Comparison of ENCODE assay signal across 8 mouse cellular contexts in genomic region chr4:148060120-148061085, GRCm38 (mm10). TPM values are rescaled to one million over a fixed set of nuclear protein-coding genes. Genes with fewer than 3 reads are reported as not detected.
DNase-seq lines count a peak whose midpoint lies in the region; ATAC-seq and TF ChIP-seq lines count a peak whose summit lies in the region.

No protein-coding gene starts in this region.

- no peak overlapping the region for H3K4me3 ChIP-seq in hindbrain, embryonic 11.5 days (ENCODE audit: low read depth, low read length)
- H3K4me3 ChIP-seq in neural tube, embryonic 12.5 days: no peak overlapping the region

- peak; percentile 55 for DNase-seq in thymus, postnatal 4 days
- no peak for DNase-seq in thymus, postnatal 0 days (ENCODE audit: low spot score)
- DNase-seq in brain, embryonic 14.5 days (ENCODE audit: low read depth): peak; percentile 30
- peak; percentile 51 for DNase-seq in hindbrain, embryonic 11.5 days (ENCODE audit: low spot score)
- peak; percentile 58 for DNase-seq in liver
- DNase-seq in frontal cortex, postnatal 25 days (ENCODE audit: low spot score in 2 of 2): no peak

- peak; percentile 70 for TF ChIP-seq CTCF in brain, embryonic 14.5 days (IDR thresholded peaks at IDR 0.05; ENCODE audit: borderline replicate concordance, extremely low read depth, insufficient read depth, insufficient read length)

- 52% methylated on average over 13 of the region's 13 CpGs for WGBS in hindbrain, embryonic 11.5 days
- 56% methylated on average over 13 of the region's 13 CpGs for WGBS in neural tube, embryonic 12.5 days

- H3K9me3 ChIP-seq in hindbrain, embryonic 11.5 days (ENCODE audit: control insufficient read depth, low read length): no peaks in the 10 kb centered on the region
- no peaks in the 10 kb centered on the region for H3K9me3 ChIP-seq in neural tube, embryonic 12.5 days

- H3K4me2 ChIP-seq in hindbrain, embryonic 11.5 days (replicated peaks; ENCODE audit: low read depth, low read length): no peak overlapping the region
- no peak overlapping the region for H3K4me2 ChIP-seq in neural tube, embryonic 12.5 days (replicated peaks)

- no peak overlapping the region for H3K27ac ChIP-seq in hindbrain, embryonic 11.5 days (ENCODE audit: low read depth, low read length)
- H3K27ac ChIP-seq in neural tube, embryonic 12.5 days: no peak overlapping the region

- no peaks in the 10 kb centered on the region for H3K4me1 ChIP-seq in hindbrain, embryonic 11.5 days (replicated peaks; ENCODE audit: control insufficient read depth, insufficient read depth, low read length)
- H3K4me1 ChIP-seq in neural tube, embryonic 12.5 days: no peaks in the 10 kb centered on the region

- no peaks in the 10 kb centered on the region for H3K27me3 ChIP-seq in hindbrain, embryonic 11.5 days (ENCODE audit: control insufficient read depth, insufficient read depth, low read length)
- H3K27me3 ChIP-seq in neural tube, embryonic 12.5 days (replicated peaks): no peaks in the 10 kb centered on the region

- ATAC-seq in hindbrain, embryonic 11.5 days (ENCODE audit: low FRiP score): peak; percentile 46; the same call in 1 of the 2 replicates
- ATAC-seq in neural tube, embryonic 12.5 days (ENCODE audit: low FRiP score, low read depth): peak; percentile 53; the same call in 1 of the 2 replicates
- no peak for ATAC-seq in frontal cortex, adult (ENCODE audit: low TSS enrichment)

- TF ChIP-seq POLR2A in brain, embryonic 14.5 days (IDR thresholded peaks at IDR 0.05; ENCODE audit: borderline replicate concordance, extremely low read depth, insufficient read depth, insufficient read length, poor library complexity, severe bottlenecking): no peak

- no peak overlapping the region for H3K9ac ChIP-seq in hindbrain, embryonic 11.5 days (ENCODE audit: low read depth, low read length)
- H3K9ac ChIP-seq in neural tube, embryonic 12.5 days: no peak overlapping the region

- peaks cover 15% of the 10 kb centered on the region for H3K36me3 ChIP-seq in hindbrain, embryonic 11.5 days (ENCODE audit: control insufficient read depth, insufficient read depth, low read length)
- H3K36me3 ChIP-seq in neural tube, embryonic 12.5 days: peaks cover 39% of the 10 kb centered on the region

RNA-seq across cellular contexts. Expression of gene Mthfr, which starts 21.5 kb away (rescaled TPM):
- 8.3 and 9.0 TPM in 2 replicates for polyA plus RNA-seq in thymus, postnatal 0 days (2015; fragmentation: Nextera tagmentation; extraction: Ambion mirVana)
- 38.6 and 39.4 TPM in 2 replicates for polyA plus RNA-seq in brain, embryonic 14.5 days (2012; rRNA removed)
- polyA plus RNA-seq in hindbrain, embryonic 11.5 days (2014; fragmentation: Nextera tagmentation; extraction: Ambion mirVana): 18.0 and 19.6 TPM in 2 replicates
- polyA plus RNA-seq in neural tube, embryonic 12.5 days (2016; fragmentation: Nextera tagmentation; extraction: Ambion mirVana): 27.8 and 30.7 TPM in 2 replicates

RNA-seq across cellular contexts. Expression of gene Clcn6, which starts 21.8 kb away (rescaled TPM):
- polyA plus RNA-seq in thymus, postnatal 0 days (2015; fragmentation: Nextera tagmentation; extraction: Ambion mirVana): 4.1 and 4.2 TPM in 2 replicates
- polyA plus RNA-seq in brain, embryonic 14.5 days (2012; rRNA removed): 57.2 and 64.1 TPM in 2 replicates
- polyA plus RNA-seq in hindbrain, embryonic 11.5 days (2014; fragmentation: Nextera tagmentation; extraction: Ambion mirVana): 21.7 and 26.2 TPM in 2 replicates
- 26.6 and 29.1 TPM in 2 replicates for polyA plus RNA-seq in neural tube, embryonic 12.5 days (2016; fragmentation: Nextera tagmentation; extraction: Ambion mirVana)

RNA-seq across cellular contexts. Expression of gene Agtrap, which starts 27.4 kb away (rescaled TPM):
- polyA plus RNA-seq in thymus, postnatal 0 days (2015; fragmentation: Nextera tagmentation; extraction: Ambion mirVana): 43.3 and 45.2 TPM in 2 replicates
- polyA plus RNA-seq in brain, embryonic 14.5 days (2012; rRNA removed): 4.6 and 5.7 TPM in 2 replicates
- polyA plus RNA-seq in hindbrain, embryonic 11.5 days (2014; fragmentation: Nextera tagmentation; extraction: Ambion mirVana): 8.8 and 10.9 TPM in 2 replicates
- 9.4 and 10.2 TPM in 2 replicates for polyA plus RNA-seq in neural tube, embryonic 12.5 days (2016; fragmentation: Nextera tagmentation; extraction: Ambion mirVana)

RNA-seq across cellular contexts. Expression of gene Nppa, which starts 59.9 kb away (rescaled TPM):
- polyA plus RNA-seq in thymus, postnatal 0 days (2015; fragmentation: Nextera tagmentation; extraction: Ambion mirVana): 0.76 and 0.88 TPM in 2 replicates
- 0.85 and 1.1 TPM in 2 replicates for polyA plus RNA-seq in brain, embryonic 14.5 days (2012; rRNA removed)
- polyA plus RNA-seq in hindbrain, embryonic 11.5 days (2014; fragmentation: Nextera tagmentation; extraction: Ambion mirVana): not detected in 2 replicates
- polyA plus RNA-seq in neural tube, embryonic 12.5 days (2016; fragmentation: Nextera tagmentation; extraction: Ambion mirVana): 3.1 and 5.0 TPM in 2 replicates

Comparison
In these comparisons a context has a peak if more than half of its experiments do, and no peak if none do; other contexts are left out.
1. DNase-seq: peak in thymus, postnatal 4 days (single experiment), brain, embryonic 14.5 days (single experiment), hindbrain, embryonic 11.5 days (single experiment) and liver (single experiment); none in thymus, postnatal 0 days (single experiment) and frontal cortex, postnatal 25 days (0 of 2).